Mouse (Mus musculus) C2C12 (cell line): Measurements from ENCODE around the gene Cacna1c.

Source experiments
- CEBPB ChIP-seq: IDR thresholded peaks from one replicate; pipeline ENCODE4 v1.6.1; 2011; ENCODE audit warnings: low read depth, mild to moderate bottlenecking, control low read depth, moderate library complexity
- CTCF ChIP-seq: IDR thresholded peaks from one replicate; pipeline ENCODE4 v1.5.1; 2011; ENCODE audit not compliant: control insufficient read depth, insufficient read depth, insufficient read length
- FOSL1 ChIP-seq: IDR thresholded peaks from one replicate; pipeline ENCODE4 v1.8.0; 2011; ENCODE audit warnings: mild to moderate bottlenecking, low read length; ENCODE audit not compliant: poor library complexity, insufficient read depth, severe bottlenecking
- MAX ChIP-seq: IDR thresholded peaks from one replicate; pipeline ENCODE4 v1.6.1; 2011; ENCODE audit warnings: mild to moderate bottlenecking, control low read depth
- MYOD1 ChIP-seq: IDR thresholded peaks from one replicate; pipeline ENCODE4 v1.6.1; 2011; ENCODE audit warnings: low read depth; ENCODE audit not compliant: control insufficient read depth, insufficient read length
- MYOG ChIP-seq: IDR thresholded peaks from one replicate; pipeline ENCODE4 v1.6.1; 2011; ENCODE audit not compliant: control insufficient read depth, insufficient read length; ENCODE audit errors: extremely low read depth
- USF1 ChIP-seq: IDR thresholded peaks from one replicate; pipeline ENCODE4 v1.6.1; 2011; ENCODE audit warnings: low read depth, mild to moderate bottlenecking, control low read depth, moderate library complexity

DNA sequence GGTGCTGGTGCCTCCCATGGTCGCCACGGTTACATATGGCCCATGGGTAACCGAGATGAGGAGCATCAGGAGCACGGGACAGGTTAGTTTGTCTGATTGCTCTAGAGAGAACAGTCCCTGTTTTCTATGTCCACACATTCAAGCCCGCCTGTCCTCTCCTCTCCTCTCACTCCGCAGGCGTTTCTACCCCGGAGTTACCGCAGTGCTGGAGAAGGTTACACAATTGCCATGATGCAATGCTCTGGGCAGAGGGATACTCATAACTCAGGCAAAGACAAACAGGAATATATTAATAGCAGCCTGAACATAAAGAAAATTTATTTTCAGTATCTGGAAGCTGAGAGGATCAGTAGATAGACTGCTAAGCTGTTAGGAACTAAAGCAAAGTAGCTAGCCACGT lies 58.5 kb downstream of the Cacna1c start:
- TF ChIP-seq CTCF, result no peak
- no peak for TF ChIP-seq MAX
- TF ChIP-seq USF1, result no peak
- no peak for TF ChIP-seq MYOD1
- no peak for TF ChIP-seq FOSL1
- no peak for TF ChIP-seq CEBPB
- TF ChIP-seq MYOG, result no peak
